Mouse (Mus musculus) thymus, adult 2 months (tissue): Measurements from ENCODE around the gene Rsph10b. TPM values are rescaled to one million over a fixed set of nuclear protein-coding genes. Genes with fewer than 3 reads are reported as not detected.
A peak's percentile ranks its signal among the peaks of the same experiment; 100 is the strongest.

Experiments used
- DNase-seq: peaks from one replicate; pipeline ENCODE4 v3.0.0; 2021
- H3K27ac ChIP-seq: fragments of 200-500 bp; 2 replicates; pipeline ENCODE4 v1.5.1; 2012; ENCODE audit warnings: low read length, control low read depth; ENCODE audit not compliant: control insufficient read depth, insufficient read depth
- H3K27me3 ChIP-seq: fragments of 200-500 bp; 2 replicates; pipeline ENCODE4 v1.6.1; 2012; ENCODE audit warnings: mild to moderate bottlenecking, low read length, moderate library complexity, mixed read lengths; ENCODE audit not compliant: control insufficient read depth, insufficient read depth
- H3K36me3 ChIP-seq: fragments of 200-500 bp; 2 replicates; pipeline ENCODE4 v1.6.1; 2012; ENCODE audit warnings: mild to moderate bottlenecking, low read length, moderate library complexity; ENCODE audit not compliant: control insufficient read depth, insufficient read depth
- H3K4me1 ChIP-seq: fragments of 200-500 bp; replicated peaks from 2 replicates; pipeline ENCODE4 v1.6.1; 2012; ENCODE audit warnings: low read length; ENCODE audit not compliant: control insufficient read depth, insufficient read depth
- H3K4me3 ChIP-seq: fragments of 200-500 bp; 2 replicates; pipeline ENCODE4 v1.5.1; 2012; ENCODE audit warnings: mild to moderate bottlenecking, low read length, control low read depth, moderate library complexity; ENCODE audit not compliant: control insufficient read depth, insufficient read depth
- CTCF ChIP-seq: fragments of 200-500 bp; IDR thresholded peaks from 2 replicates; pipeline ENCODE4 v1.5.1; 2012; ENCODE audit warnings: mild to moderate bottlenecking, control low read depth, low read length, moderate library complexity, borderline replicate concordance; ENCODE audit not compliant: control insufficient read depth, poor library complexity, insufficient read depth; ENCODE audit errors: extremely low read depth
- POLR2A ChIP-seq: fragments of 200-500 bp; IDR thresholded peaks from 2 replicates; pipeline ENCODE4 v1.6.1; 2012; ENCODE audit warnings: mild to moderate bottlenecking, low read length, control low read depth, moderate library complexity; ENCODE audit not compliant: control insufficient read depth, poor library complexity, insufficient read depth; ENCODE audit errors: extremely low read depth
- WGBS: fragments of 180-500 bp; shearing (Covaris S2); methylation state at CpG from one replicate; pipeline ENCODE4 v1.1.7; 2018; 5-methylcytosine and 5-hydroxymethylcytosine counted together
- polyA plus RNA-seq: library from polyadenylated mRNA; depleted of rRNA; stranded (reverse); fragments of >200 nt; gene quantifications from 2 replicates; pipeline ENCODE4 v1.2.3, GENCODE M21; 2012

The Rsph10b gene
- polyA plus RNA-seq, 1 experiment = 0.54 TPM

GRCm38 (mm10) chr5:143917418-143917817, 15.4 kb upstream of the Rsph10b start:
- Histone ChIP-seq H3K27me3 (no peaks in the 10 kb centered on the region), H3K4me3 (no peak overlapping the region), H3K4me1 (no peaks in the 10 kb centered on the region), H3K36me3 (peaks cover 39% of the 10 kb centered on the region), H3K27ac (no peak overlapping the region)
- WGBS = 32% methylated on average over 5 of the region's 5 CpGs
- TF ChIP-seq POLR2A (no peak), CTCF (no peak)
- DNase-seq = peak; percentile 68

DNA sequence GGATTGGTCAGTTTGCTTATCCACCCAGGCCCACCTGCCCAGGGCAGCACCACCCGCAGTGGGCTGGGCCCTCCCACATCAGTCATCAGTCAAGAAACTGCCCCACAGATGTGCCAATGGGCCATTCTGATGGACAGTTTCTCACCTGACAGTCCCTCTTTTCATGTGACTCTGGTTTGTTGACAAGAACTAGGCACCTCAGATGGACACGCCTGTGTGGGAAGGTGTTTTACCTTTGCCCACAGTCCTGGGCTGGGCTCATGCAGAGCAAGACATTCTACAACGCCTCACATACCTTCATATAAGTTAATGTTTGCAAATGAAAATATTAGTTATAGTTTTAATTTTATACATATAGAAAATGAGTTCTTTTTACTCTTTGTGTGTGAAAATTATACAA, 14.7 kb upstream of the Rsph10b start:
- no peak overlapping the region for H3K4me3 ChIP-seq
- H3K27me3 ChIP-seq = no peaks in the 10 kb centered on the region
- no peak for DNase-seq
- TF ChIP-seq CTCF (no peak), POLR2A (no peak)
- no peaks in the 10 kb centered on the region for H3K4me1 ChIP-seq
- 98% methylated on average over 3 of the region's 3 CpGs for WGBS
- H3K27ac ChIP-seq = no peak overlapping the region
- H3K36me3 ChIP-seq = peaks cover 43% of the 10 kb centered on the region

DNA sequence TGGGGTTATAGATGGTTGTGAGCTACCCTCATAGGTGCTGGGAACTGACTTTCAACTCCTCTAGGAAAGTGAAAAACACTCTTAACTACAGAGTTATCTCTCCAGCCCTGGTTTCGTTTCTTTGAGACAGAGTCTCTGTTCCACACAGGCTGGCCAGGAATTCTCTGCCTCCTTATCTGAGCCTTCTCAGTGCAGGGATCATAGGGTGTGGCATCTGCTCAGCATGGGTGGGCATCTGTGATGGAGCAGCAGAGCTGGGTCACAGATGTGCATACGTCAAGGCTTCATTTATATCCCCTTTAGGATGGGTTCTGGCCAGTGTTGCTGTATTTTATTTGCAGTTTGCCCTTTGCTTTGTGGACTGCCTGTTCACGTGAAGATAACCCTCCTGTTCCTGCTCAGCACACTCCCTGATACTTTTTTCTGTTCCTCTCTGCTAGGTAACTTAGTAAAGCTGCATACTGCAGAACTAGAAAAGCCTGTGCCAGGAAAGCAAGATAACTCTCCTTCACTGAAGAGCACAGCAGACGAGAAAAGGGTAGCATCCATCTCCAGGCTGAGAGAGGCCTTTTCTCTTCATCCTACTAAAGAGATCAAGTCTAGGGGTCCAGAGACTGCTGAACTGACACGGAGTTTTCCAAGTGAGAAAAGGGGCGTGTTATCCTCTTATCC, 7.9 kb upstream of the Rsph10b start:
- WGBS = 95% methylated on average over 6 of the region's 6 CpGs
- H3K27ac ChIP-seq = no peak overlapping the region
- TF ChIP-seq CTCF (no peak), POLR2A (no peak)
- no peaks in the 10 kb centered on the region for H3K27me3 ChIP-seq
- H3K4me1 ChIP-seq = no peaks in the 10 kb centered on the region
- H3K4me3 ChIP-seq = no peak overlapping the region
- DNase-seq = no peak
- H3K36me3 ChIP-seq = peaks cover 77% of the 10 kb centered on the region

DNA sequence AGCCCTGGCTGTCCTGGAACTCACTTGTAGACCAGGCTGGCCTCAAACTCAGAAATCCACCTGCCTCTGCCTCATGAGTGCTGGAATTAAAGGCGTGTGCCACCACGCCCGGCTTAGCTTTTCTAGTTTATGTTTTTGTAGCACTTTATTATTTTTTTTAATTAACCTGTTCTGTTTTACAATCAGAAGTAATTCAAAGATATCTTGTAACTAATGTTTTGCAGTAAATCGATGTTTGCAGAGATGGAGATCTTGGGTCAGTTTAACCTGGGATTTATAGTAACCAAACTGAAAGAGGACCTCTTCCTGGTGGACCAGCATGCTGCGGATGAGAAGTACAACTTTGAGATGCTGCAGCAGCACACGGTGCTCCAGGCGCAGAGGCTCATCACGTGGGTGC, 5.0 kb upstream of the Rsph10b start, which contains the start of gene Gm42421:
Gene Gm42421 (plus strand): TSS at position 301 of the 400 bp plus-strand sequence.
- Histone ChIP-seq H3K4me3 (no peak within 1 kb of the TSS), H3K36me3 (peaks cover 70% of the 10 kb centered on the region), H3K4me1 (no peaks in the 10 kb centered on the region), H3K27ac (no peak within 1 kb of the TSS), H3K27me3 (no peaks in the 10 kb centered on the region)
- WGBS = 98% methylated on average over 8 of the region's 8 CpGs
- no peak for DNase-seq
- no peak for TF ChIP-seq POLR2A
- no peak for TF ChIP-seq CTCF

DNA sequence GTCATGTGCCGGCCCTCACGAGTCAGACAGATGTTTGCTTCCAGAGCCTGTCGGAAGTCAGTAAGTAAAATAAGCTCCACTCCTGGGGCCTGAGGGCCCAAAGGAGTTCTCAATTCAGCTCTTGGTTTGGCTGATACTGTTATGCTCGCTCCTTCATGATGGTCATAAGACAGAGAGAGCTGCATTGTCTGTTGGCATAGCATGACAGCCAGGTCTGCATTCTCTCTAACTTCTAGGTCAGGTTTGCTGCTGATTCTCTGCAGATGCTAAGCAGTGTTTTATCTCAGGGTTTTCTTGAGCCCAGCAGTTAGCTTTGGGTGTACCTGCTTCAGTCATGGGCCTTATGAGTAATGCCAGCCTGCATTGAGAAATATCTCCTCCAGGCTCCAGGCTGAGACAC, 3.5 kb upstream of the Rsph10b start:
- no peak overlapping the region for H3K4me3 ChIP-seq
- no peak for DNase-seq
- no peak for TF ChIP-seq POLR2A
- no peak for TF ChIP-seq CTCF
- H3K4me1 ChIP-seq = no peaks in the 10 kb centered on the region
- no peak overlapping the region for H3K27ac ChIP-seq
- H3K27me3 ChIP-seq = no peaks in the 10 kb centered on the region
- WGBS = 97% methylated on average over 4 of the region's 4 CpGs
- peaks cover 59% of the 10 kb centered on the region for H3K36me3 ChIP-seq

DNA sequence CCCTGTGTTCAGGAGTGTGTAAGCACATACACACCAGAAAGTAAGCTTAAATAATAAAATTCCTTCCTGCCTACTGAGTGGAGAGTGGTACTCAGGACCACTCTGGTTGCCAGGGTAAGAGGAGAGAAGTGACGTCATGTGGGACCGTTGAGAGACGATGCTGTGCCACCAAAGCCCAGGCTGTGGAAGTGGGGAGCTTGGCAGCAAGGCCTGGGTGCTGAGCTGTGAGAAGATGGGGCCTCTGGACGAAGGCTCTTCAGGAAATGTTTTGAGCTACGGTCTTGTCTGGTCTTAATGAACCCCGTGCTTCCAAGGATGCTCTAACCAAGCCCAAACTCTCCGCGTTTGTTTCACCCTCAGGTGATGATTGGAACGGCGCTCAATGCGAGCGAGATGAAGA, 2.2 kb upstream of the Rsph10b start:
- Histone ChIP-seq H3K36me3 (peaks cover 49% of the 10 kb centered on the region), H3K4me1 (no peaks in the 10 kb centered on the region), H3K27ac (no peak overlapping the region), H3K27me3 (no peaks in the 10 kb centered on the region), H3K4me3 (no peak overlapping the region)
- WGBS = 97% methylated on average over 12 of the region's 12 CpGs
- no peak for DNase-seq
- TF ChIP-seq POLR2A (no peak), CTCF (no peak)
